Mouse (Mus musculus) C2C12 (cell line): ENCODE data around the gene Bbx. TPM values are rescaled to one million over a fixed set of nuclear protein-coding genes. Genes with fewer than 3 reads are reported as not detected.
A peak's percentile ranks its signal among the peaks of the same experiment; 100 is the strongest.

Source experiments
- H3K27me3 ChIP-seq: one replicate; pipeline ENCODE4 v1.6.1; 2011; ENCODE audit not compliant: control insufficient read depth, insufficient read depth, insufficient read length
- H3K36me3 ChIP-seq: one replicate; pipeline ENCODE4 v1.6.1; 2011; ENCODE audit not compliant: control insufficient read depth, insufficient read depth
- H3K4me3 ChIP-seq: one replicate; pipeline ENCODE4 v1.5.1; 2011; ENCODE audit warnings: mild to moderate bottlenecking, control low read depth; ENCODE audit not compliant: poor library complexity, insufficient read depth, severe bottlenecking
- H3K79me2 ChIP-seq: one replicate; pipeline ENCODE4 v1.6.1; 2011; ENCODE audit not compliant: control insufficient read depth, insufficient read depth
- H3K79me3 ChIP-seq: one replicate; pipeline ENCODE4 v1.6.1; 2011; ENCODE audit warnings: low read depth, control low read depth
- H3ac ChIP-seq: one replicate; pipeline ENCODE3; 2011; ENCODE audit warnings: low read depth; ENCODE audit not compliant: control insufficient read depth, insufficient read length
- CEBPB ChIP-seq: IDR thresholded peaks from one replicate; pipeline ENCODE4 v1.6.1; 2011; ENCODE audit warnings: low read depth, mild to moderate bottlenecking, control low read depth, moderate library complexity
- CTCF ChIP-seq: IDR thresholded peaks from one replicate; pipeline ENCODE4 v1.5.1; 2011; ENCODE audit not compliant: control insufficient read depth, insufficient read depth, insufficient read length
- FOSL1 ChIP-seq: IDR thresholded peaks from one replicate; pipeline ENCODE4 v1.8.0; 2011; ENCODE audit warnings: mild to moderate bottlenecking, low read length; ENCODE audit not compliant: poor library complexity, insufficient read depth, severe bottlenecking
- MAX ChIP-seq: IDR thresholded peaks from one replicate; pipeline ENCODE4 v1.6.1; 2011; ENCODE audit warnings: mild to moderate bottlenecking, control low read depth
- MYOD1 ChIP-seq: IDR thresholded peaks from one replicate; pipeline ENCODE4 v1.6.1; 2011; ENCODE audit warnings: low read depth; ENCODE audit not compliant: control insufficient read depth, insufficient read length
- MYOG ChIP-seq: IDR thresholded peaks from one replicate; pipeline ENCODE4 v1.6.1; 2011; ENCODE audit not compliant: control insufficient read depth, insufficient read length; ENCODE audit errors: extremely low read depth
- USF1 ChIP-seq: IDR thresholded peaks from one replicate; pipeline ENCODE4 v1.6.1; 2011; ENCODE audit warnings: low read depth, mild to moderate bottlenecking, control low read depth, moderate library complexity
- polyA plus RNA-seq: library from polyadenylated mRNA; unstranded; fragments of >200 nt; fragmentation: generic; extraction: Trizol; gene quantifications from one replicate; pipeline ENCODE4 v1.2.1, GENCODE M21; 2012; ENCODE audit warnings: missing spikeins

Bbx gene
- polyA plus RNA-seq, 1 experiment, result 4.9 TPM

GRCm38 (mm10) chr16:50437331-50437730 lies 5.1 kb upstream of the Bbx start:
- H3K79me2 ChIP-seq, result no peaks in the 10 kb centered on the region
- no peaks in the 10 kb centered on the region for H3K36me3 ChIP-seq
- H3K4me3 ChIP-seq, result no peak overlapping the region
- no peak for TF ChIP-seq MYOD1
- no peak for TF ChIP-seq MYOG
- TF ChIP-seq CEBPB, result no peak
- TF ChIP-seq CTCF, result no peak
- no peak for TF ChIP-seq MAX
- TF ChIP-seq FOSL1, result no peak
- no peak for TF ChIP-seq USF1
- H3ac ChIP-seq, result no peak overlapping the region
- H3K27me3 ChIP-seq, result no peaks in the 10 kb centered on the region
- H3K79me3 ChIP-seq, result no peaks in the 10 kb centered on the region

- Histone ChIP-seq H3K79me3 (peaks cover 4% of the 10 kb centered on the region), H3K4me3 (peak overlapping the region; percentile 74), H3ac (peak overlapping the region; percentile 85), H3K27me3 (no peaks in the 10 kb centered on the region), H3K36me3 (peaks cover 6% of the 10 kb centered on the region), H3K79me2 (peaks cover 26% of the 10 kb centered on the region)
- TF ChIP-seq CEBPB (no peak), USF1 (no peak), MYOG (no peak), MAX (no peak), FOSL1 (no peak), CTCF (no peak)
Observed at GRCm38 (mm10) chr16:50431011-50431981, 894 bp downstream of the Bbx start.

- Histone ChIP-seq H3K79me2 (peaks cover 26% of the 10 kb centered on the region), H3K36me3 (peaks cover 6% of the 10 kb centered on the region), H3K79me3 (peaks cover 4% of the 10 kb centered on the region), H3K27me3 (no peaks in the 10 kb centered on the region), H3K4me3 (peak overlapping the region; percentile 74), H3ac (no peak overlapping the region)
- TF ChIP-seq MAX, result no peak
- no peak for TF ChIP-seq USF1
- TF ChIP-seq FOSL1, result no peak
- no peak for TF ChIP-seq CEBPB
- no peak for TF ChIP-seq MYOD1
- TF ChIP-seq CTCF, result no peak
- no peak for TF ChIP-seq MYOG
Observed at GRCm38 (mm10) chr16:50430515-50430877, 1.7 kb downstream of the Bbx start.

GRCm38 (mm10) chr16:50429692-50430514 lies 2.3 kb downstream of the Bbx start:
- Histone ChIP-seq H3K27me3 (no peaks in the 10 kb centered on the region), H3K36me3 (peaks cover 6% of the 10 kb centered on the region), H3K79me3 (peaks cover 4% of the 10 kb centered on the region), H3ac (peak overlapping the region; percentile 72), H3K79me2 (peaks cover 26% of the 10 kb centered on the region), H3K4me3 (peak overlapping the region; percentile 74)
- no peak for TF ChIP-seq CEBPB
- no peak for TF ChIP-seq CTCF
- no peak for TF ChIP-seq MYOG
- TF ChIP-seq MAX, result no peak
- no peak for TF ChIP-seq MYOD1
- TF ChIP-seq USF1, result no peak

- peaks cover 6% of the 10 kb centered on the region for H3K36me3 ChIP-seq
- peaks cover 26% of the 10 kb centered on the region for H3K79me2 ChIP-seq
- H3K4me3 ChIP-seq, result peak overlapping the region; percentile 74
- H3K79me3 ChIP-seq, result peaks cover 4% of the 10 kb centered on the region
- TF ChIP-seq FOSL1 (no peak), USF1 (no peak), CEBPB (no peak), CTCF (no peak), MYOG (no peak), MYOD1 (no peak), MAX (no peak)
- no peaks in the 10 kb centered on the region for H3K27me3 ChIP-seq
- H3ac ChIP-seq, result peak overlapping the region; percentile 24
Observed at GRCm38 (mm10) chr16:50428871-50429691, 3.1 kb downstream of the Bbx start.
